Mouse (Mus musculus) adrenal gland, adult 10 weeks (tissue): ENCODE measurements around the gene Defb13. TPM values are rescaled to one million over a fixed set of nuclear protein-coding genes. Genes with fewer than 3 reads are reported as not detected.

Experiments
- polyA plus RNA-seq: library from polyadenylated mRNA; stranded (reverse); fragments of 350-450 nt; fragmentation: Illumina TruSeq; extraction: RNeasy Lipid Tissue Mini Kit (QIAGEN cat#74804); gene quantifications from one replicate; pipeline ENCODE4 v1.2.3, GENCODE M21; 2014; ENCODE audit warnings: low read depth, low replicate concordance

The Defb13 gene
- not detected for polyA plus RNA-seq

DNA sequence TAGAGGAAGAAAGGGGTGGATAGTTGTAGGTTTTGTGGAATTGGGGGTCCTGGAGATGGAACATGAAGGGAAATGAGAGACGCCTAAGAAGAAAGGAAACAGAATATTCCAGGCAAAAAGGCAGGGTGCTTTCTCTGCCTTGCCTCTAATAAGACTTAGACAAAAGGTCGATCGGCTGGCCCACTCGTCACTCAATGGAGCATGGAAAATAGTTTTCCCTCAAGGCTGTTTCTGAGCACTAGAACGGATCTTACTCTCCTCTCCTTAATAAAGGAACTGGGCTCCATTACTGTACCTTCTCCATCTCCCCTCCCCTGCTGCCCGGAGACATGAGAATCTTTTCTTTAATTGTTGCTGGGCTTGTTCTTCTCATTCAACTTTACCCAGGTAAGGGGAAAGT lies at the start of gene Defb13:
TSS of gene Defb13 (plus strand) at position 301 of the 400 bp plus-strand sequence.

GRCm38 (mm10) chr8:21906290-21906689 lies 40.3 kb upstream of the Defb13 start, which contains the start of gene Defb11:
TSS of gene Defb11 (minus strand) at chr8:21906412.

DNA sequence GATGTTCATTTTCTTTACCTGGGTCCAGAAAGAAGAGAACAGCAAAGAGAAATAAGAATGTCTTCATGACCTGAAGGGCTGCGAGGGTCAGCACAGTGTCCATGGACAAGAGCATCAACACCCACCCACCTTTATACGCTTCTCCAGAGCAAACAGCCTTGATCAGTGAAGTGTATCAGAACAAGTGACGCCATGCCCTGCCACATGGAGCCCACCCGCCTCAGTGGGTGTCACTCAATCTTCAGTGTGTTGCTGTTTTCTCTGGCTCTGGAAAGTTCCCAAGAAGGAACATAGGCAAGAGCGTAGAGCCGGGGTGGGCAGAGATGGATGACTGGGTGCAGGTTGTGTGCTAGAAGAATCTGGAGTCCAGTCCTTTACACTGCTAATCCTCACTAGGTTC lies 14.0 kb upstream of the Defb13 start, which contains the start of gene Defb15:
TSS of gene Defb15 (minus strand) at position 101 of the 400 bp plus-strand sequence.

DNA sequence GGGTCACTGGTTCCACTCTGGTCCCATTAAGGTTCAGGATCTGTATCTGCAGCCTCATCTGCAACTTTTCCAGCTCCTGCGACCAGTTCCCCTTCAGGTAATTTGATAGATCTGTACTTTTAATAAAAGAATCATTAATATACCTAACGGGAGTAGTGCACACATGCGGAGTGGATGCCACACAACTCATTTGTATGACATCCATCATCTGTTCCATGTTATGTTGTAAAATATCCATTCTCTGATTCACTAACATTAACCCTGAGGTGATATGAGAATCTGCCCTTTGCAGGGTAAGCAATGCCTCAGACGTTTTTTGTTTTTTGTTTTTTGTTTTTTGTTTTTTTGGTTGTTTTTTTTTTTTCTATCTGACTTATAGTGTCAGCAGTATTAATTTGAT lies 8.5 kb upstream of the Defb13 start, which contains the start of gene Defb35:
TSS of gene Defb35 (plus strand) at position 301 of the 400 bp plus-strand sequence.

GRCm38 (mm10) chr8:21958414-21958813 lies 11.9 kb downstream of the Defb13 start, which contains the start of gene Fam90a1a:
TSS of gene Fam90a1a (plus strand) at chr8:21958714.

DNA sequence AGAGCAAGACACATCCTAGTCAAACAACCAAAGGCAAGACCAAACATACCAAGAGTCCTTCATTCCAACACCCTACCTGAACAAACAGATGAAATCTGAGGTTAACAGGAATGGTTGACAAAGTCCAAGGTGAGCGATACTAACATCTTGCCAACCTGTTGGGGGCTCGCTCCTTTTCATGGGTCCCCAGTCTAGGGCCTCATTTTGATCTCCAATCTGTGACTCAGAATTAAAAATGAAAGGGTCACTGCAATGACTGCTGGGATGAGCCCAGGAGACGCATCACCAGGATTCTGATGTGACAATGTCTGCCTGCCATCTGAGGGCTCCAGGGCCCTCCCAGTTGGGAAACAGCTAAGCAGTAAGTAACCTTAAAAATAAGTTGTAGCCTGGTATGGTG lies 22.9 kb downstream of the Defb13 start, which contains the start of gene Ccdc70:
TSS of gene Ccdc70 (plus strand) at position 301 of the 400 bp plus-strand sequence.

Other genes starting within 250 kb of the Defb13 start
- not detected for gene AY761184, start 243.1 kb upstream of the Defb13 start, polyA plus RNA-seq
- not detected for gene Defa24, start 212.3 kb upstream of the Defb13 start, polyA plus RNA-seq
- not detected for gene Defb50, start 123.2 kb upstream of the Defb13 start, polyA plus RNA-seq
- not detected for gene Defb2, start 106.8 kb upstream of the Defb13 start, polyA plus RNA-seq
- not detected for gene Defb10, start 87.9 kb upstream of the Defb13 start, polyA plus RNA-seq
- gene Defb9, start 61.3 kb upstream of the Defb13 start, polyA plus RNA-seq, result not detected
- not detected for gene Defb11, start 40.4 kb upstream of the Defb13 start, polyA plus RNA-seq
- not detected for gene Defb15, start 14.1 kb upstream of the Defb13 start, polyA plus RNA-seq
- not detected for gene Defb35, start 8.4 kb upstream of the Defb13 start, polyA plus RNA-seq
- not detected for gene Fam90a1a, start 12.0 kb downstream of the Defb13 start, polyA plus RNA-seq
- not detected for gene Ccdc70, start 23.0 kb downstream of the Defb13 start, polyA plus RNA-seq
- not detected for gene Atp7b, start 113.5 kb downstream of the Defb13 start, polyA plus RNA-seq
- 58.0 TPM for gene Alg11, start 114.0 kb downstream of the Defb13 start, polyA plus RNA-seq
- gene Nek5, start 178.3 kb downstream of the Defb13 start, polyA plus RNA-seq, result 27.3 TPM
- gene Nek3, start 219.7 kb downstream of the Defb13 start, polyA plus RNA-seq, result 5.0 TPM
- gene Ckap2, start 239.1 kb downstream of the Defb13 start, polyA plus RNA-seq, result 14.5 TPM
- 55.3 TPM for gene Vps36, start 246.0 kb downstream of the Defb13 start, polyA plus RNA-seq